Mouse (Mus musculus): ENCODE results near the gene Map3k7cl. TPM values are rescaled to one million over a fixed set of nuclear protein-coding genes. Genes with fewer than 3 reads are reported as not detected.

Gene Map3k7cl
- total RNA-seq, 1 experiment = not detected

- no peak for DNase-seq (ENCODE audit: low read depth, low spot score)
- Histone ChIP-seq H3K9ac (ENCODE audit: insufficient read depth, low read depth, low read length, poor library complexity, severe bottlenecking) (no peak overlapping the region), H3K4me3 (ENCODE audit: insufficient read depth in 1 of 2, low read depth in 1 of 2, low read length in 2 of 2, poor library complexity in 1 of 2, severe bottlenecking in 1 of 2) (no peak overlapping the region), H3K36me3 (ENCODE audit: control insufficient read depth, insufficient read depth, low read length, poor library complexity, severe bottlenecking) (no peaks in the 10 kb centered on the region), H3K4me1 (ENCODE audit: control insufficient read depth in 2 of 2, insufficient read depth in 2 of 2, low read length in 2 of 2, poor library complexity in 1 of 2) (peaks cover 0 to 4% of the 10 kb centered on the region in 2 experiments; a peak in 2 of 4 replicates), H3K27ac (ENCODE audit: insufficient read depth, low read depth, low read length, poor library complexity, severe bottlenecking) (no peak overlapping the region), H3K9me3 (ENCODE audit: control insufficient read depth, insufficient read depth, low read depth, low read length) (no peaks in the 10 kb centered on the region)
- in situ Hi-C loops (cut with MboI; ENCODE audit: low sequenced_read_pairs in 2 of 2, unreplicated experiment in 2 of 2) = no loop called here
- no peak for TF ChIP-seq CHD2 (IDR thresholded peaks at IDR 0.05; ENCODE audit: low read depth, low read length)
- no peak for TF ChIP-seq ZNF384 (IDR thresholded peaks at IDR 0.05; ENCODE audit: low read depth, low read length)
- no peak for TF ChIP-seq ZC3H11A (IDR thresholded peaks at IDR 0.05; ENCODE audit: borderline replicate concordance, low read depth, low read length)
- TF ChIP-seq HCFC1 (IDR thresholded peaks at IDR 0.05; ENCODE audit: borderline replicate concordance, insufficient read depth, low read length) = no peak
- TF ChIP-seq MAFK (IDR thresholded peaks at IDR 0.05; ENCODE audit: insufficient read depth, low read depth, low read length) = no peak
Observed at GRCm38 (mm10) chr16:87604883-87605282, 51.8 kb downstream of the Map3k7cl start.

GRCm38 (mm10) chr16:87607383-87607782, 54.3 kb downstream of the Map3k7cl start:
- H3K4me1 ChIP-seq (ENCODE audit: control insufficient read depth in 2 of 2, insufficient read depth in 2 of 2, low read length in 2 of 2, poor library complexity in 1 of 2) = peaks cover 0 to 4% of the 10 kb centered on the region in 2 experiments; a peak in 2 of 4 replicates
- DNase-seq (ENCODE audit: low read depth, low spot score) = no peak
- H3K9ac ChIP-seq (ENCODE audit: insufficient read depth, low read depth, low read length, poor library complexity, severe bottlenecking) = no peak overlapping the region
- H3K9me3 ChIP-seq (ENCODE audit: control insufficient read depth, insufficient read depth, low read depth, low read length) = no peaks in the 10 kb centered on the region
- H3K27ac ChIP-seq (ENCODE audit: insufficient read depth, low read depth, low read length, poor library complexity, severe bottlenecking) = no peak overlapping the region
- no peaks in the 10 kb centered on the region for H3K36me3 ChIP-seq (ENCODE audit: control insufficient read depth, insufficient read depth, low read length, poor library complexity, severe bottlenecking)
- TF ChIP-seq HCFC1 (IDR thresholded peaks at IDR 0.05; ENCODE audit: borderline replicate concordance, insufficient read depth, low read length) = no peak
- TF ChIP-seq ZC3H11A (IDR thresholded peaks at IDR 0.05; ENCODE audit: borderline replicate concordance, low read depth, low read length) = no peak
- TF ChIP-seq ZNF384 (IDR thresholded peaks at IDR 0.05; ENCODE audit: low read depth, low read length) = no peak
- no peak for TF ChIP-seq MAFK (IDR thresholded peaks at IDR 0.05; ENCODE audit: insufficient read depth, low read depth, low read length)
- in situ Hi-C loops (cut with MboI; ENCODE audit: low sequenced_read_pairs in 2 of 2, unreplicated experiment in 2 of 2) = no loop called here
- H3K4me3 ChIP-seq (ENCODE audit: insufficient read depth in 1 of 2, low read depth in 1 of 2, low read length in 2 of 2, poor library complexity in 1 of 2, severe bottlenecking in 1 of 2) = no peak overlapping the region

- H3K36me3 ChIP-seq (ENCODE audit: control insufficient read depth, insufficient read depth, low read length, poor library complexity, severe bottlenecking) = no peaks in the 10 kb centered on the region
- TF ChIP-seq HCFC1 (IDR thresholded peaks at IDR 0.05; ENCODE audit: borderline replicate concordance, insufficient read depth, low read length) = no peak
- TF ChIP-seq MAFK (IDR thresholded peaks at IDR 0.05; ENCODE audit: insufficient read depth, low read depth, low read length) = no peak
- no peak for TF ChIP-seq ZC3H11A (IDR thresholded peaks at IDR 0.05; ENCODE audit: borderline replicate concordance, low read depth, low read length)
- no peak for TF ChIP-seq CHD2 (IDR thresholded peaks at IDR 0.05; ENCODE audit: low read depth, low read length)
- TF ChIP-seq ZNF384 (IDR thresholded peaks at IDR 0.05; ENCODE audit: low read depth, low read length) = no peak
- peaks cover 0 to 2% of the 10 kb centered on the region in 2 experiments; a peak in 1 of 4 replicates for H3K4me1 ChIP-seq (ENCODE audit: control insufficient read depth in 2 of 2, insufficient read depth in 2 of 2, low read length in 2 of 2, poor library complexity in 1 of 2)
- no peak overlapping the region for H3K27ac ChIP-seq (ENCODE audit: insufficient read depth, low read depth, low read length, poor library complexity, severe bottlenecking)
- in situ Hi-C loops (cut with MboI; ENCODE audit: low sequenced_read_pairs in 2 of 2, unreplicated experiment in 2 of 2) = no loop called here
- H3K9ac ChIP-seq (ENCODE audit: insufficient read depth, low read depth, low read length, poor library complexity, severe bottlenecking) = no peak overlapping the region
- no peak overlapping the region for H3K4me3 ChIP-seq (ENCODE audit: insufficient read depth in 1 of 2, low read depth in 1 of 2, low read length in 2 of 2, poor library complexity in 1 of 2, severe bottlenecking in 1 of 2)
- H3K9me3 ChIP-seq (ENCODE audit: control insufficient read depth, insufficient read depth, low read depth, low read length) = no peaks in the 10 kb centered on the region
- DNase-seq (ENCODE audit: low read depth, low spot score) = no peak
Observed at GRCm38 (mm10) chr16:87607959-87608358, 54.8 kb downstream of the Map3k7cl start.

GRCm38 (mm10) chr16:87610142-87610541, 57.0 kb downstream of the Map3k7cl start:
- no peak overlapping the region for H3K4me3 ChIP-seq (ENCODE audit: insufficient read depth in 1 of 2, low read depth in 1 of 2, low read length in 2 of 2, poor library complexity in 1 of 2, severe bottlenecking in 1 of 2)
- no peaks in the 10 kb centered on the region for H3K4me1 ChIP-seq (ENCODE audit: control insufficient read depth in 2 of 2, insufficient read depth in 2 of 2, low read length in 2 of 2, poor library complexity in 1 of 2)
- H3K27ac ChIP-seq (ENCODE audit: insufficient read depth, low read depth, low read length, poor library complexity, severe bottlenecking) = no peak overlapping the region
- TF ChIP-seq ZNF384 (IDR thresholded peaks at IDR 0.05; ENCODE audit: low read depth, low read length) (no peak), MAFK (IDR thresholded peaks at IDR 0.05; ENCODE audit: insufficient read depth, low read depth, low read length) (no peak), CHD2 (IDR thresholded peaks at IDR 0.05; ENCODE audit: low read depth, low read length) (no peak), HCFC1 (IDR thresholded peaks at IDR 0.05; ENCODE audit: borderline replicate concordance, insufficient read depth, low read length) (no peak), ZC3H11A (IDR thresholded peaks at IDR 0.05; ENCODE audit: borderline replicate concordance, low read depth, low read length) (no peak)
- H3K9me3 ChIP-seq (ENCODE audit: control insufficient read depth, insufficient read depth, low read depth, low read length) = no peaks in the 10 kb centered on the region
- in situ Hi-C loops (cut with MboI; ENCODE audit: low sequenced_read_pairs in 2 of 2, unreplicated experiment in 2 of 2) = no loop called here
- DNase-seq (ENCODE audit: low read depth, low spot score) = no peak
- no peak overlapping the region for H3K9ac ChIP-seq (ENCODE audit: insufficient read depth, low read depth, low read length, poor library complexity, severe bottlenecking)
- H3K36me3 ChIP-seq (ENCODE audit: control insufficient read depth, insufficient read depth, low read length, poor library complexity, severe bottlenecking) = no peaks in the 10 kb centered on the region

All from ES-E14 (cell line).